ENCODE assay signal across 9 mouse cellular contexts in the genomic region with DNA sequence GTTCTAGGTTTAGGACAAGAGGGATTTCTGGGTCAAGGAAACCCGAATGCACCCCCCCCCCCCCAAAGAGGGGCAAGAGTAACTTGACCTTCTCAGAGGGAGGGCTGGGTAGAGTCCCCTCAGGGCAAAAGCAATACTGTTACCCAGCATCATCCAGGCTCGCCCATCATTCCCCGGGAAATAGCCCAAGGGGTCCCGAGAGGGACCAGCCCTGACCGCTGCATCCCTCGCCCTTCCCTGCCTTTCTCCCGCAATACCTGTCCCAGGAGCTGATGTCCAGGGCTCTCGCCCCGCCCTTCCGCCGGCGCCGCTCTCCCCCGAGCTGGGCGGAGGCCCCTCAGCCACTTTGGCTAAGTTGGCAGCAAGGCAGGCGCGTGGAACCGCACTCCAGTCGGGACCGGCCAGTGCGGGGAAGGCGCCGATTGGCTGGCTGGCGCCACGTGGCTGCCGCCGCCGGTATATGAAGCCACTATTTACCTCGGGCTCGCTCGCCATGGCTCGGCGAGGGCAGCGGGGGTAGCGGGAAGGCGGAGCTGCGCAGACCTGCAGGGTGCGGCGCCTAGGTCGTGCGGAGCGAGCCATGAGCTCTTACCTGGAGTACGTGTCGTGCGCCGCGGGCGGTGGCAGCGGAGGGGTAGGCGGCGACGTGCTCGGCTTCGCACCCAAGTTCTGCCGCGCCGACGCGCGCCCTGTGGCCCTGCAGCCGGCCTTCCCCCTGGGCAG. TPM values are rescaled to one million over a fixed set of nuclear protein-coding genes. Genes with fewer than 3 reads are reported as not detected.
DNase-seq lines count a peak whose midpoint lies in the region; ATAC-seq and TF ChIP-seq lines count a peak whose summit lies in the region.
"Had no signal": no experiment of that assay in that cellular context is flagged by ENCODE, and none has a peak within 500 bp of the region (broad histone marks: within the 10 kb centered on the region; RNA-seq: fewer than 3 reads in every experiment).

TSS of gene Hoxd1 (plus strand) at position 459 of the 723 bp plus-strand sequence.

- H3K27me3 ChIP-seq in heart, embryonic 12.5 days (replicated peaks), result peaks cover 82% of the 10 kb centered on the region
- H3K27me3 ChIP-seq in kidney, embryonic 16.5 days (ENCODE audit: insufficient read depth, low read length), result peaks cover 42% of the 10 kb centered on the region
- H3K27me3 ChIP-seq in midbrain, embryonic 15.5 days (replicated peaks), result peaks cover 86% of the 10 kb centered on the region

- H3K4me2 ChIP-seq in heart, embryonic 12.5 days, result peak within 1 kb of the TSS; percentile 83
- peak within 1 kb of the TSS; percentile 98 for H3K4me2 ChIP-seq in kidney, embryonic 16.5 days (replicated peaks; ENCODE audit: low read depth, low read length)
- H3K4me2 ChIP-seq in midbrain, embryonic 15.5 days, result peak within 1 kb of the TSS; percentile 88

- no peaks in the 10 kb centered on the region for H3K9me3 ChIP-seq in heart, embryonic 12.5 days (replicated peaks)
- no peaks in the 10 kb centered on the region for H3K9me3 ChIP-seq in kidney, embryonic 16.5 days (ENCODE audit: low read length)
- H3K9me3 ChIP-seq in midbrain, embryonic 15.5 days, result no peaks in the 10 kb centered on the region

- H3K9ac ChIP-seq in heart, embryonic 12.5 days, result peak within 1 kb of the TSS; percentile 29; the same call in 1 of the 2 replicates
- peak within 1 kb of the TSS; percentile 66 for H3K9ac ChIP-seq in kidney, embryonic 16.5 days (replicated peaks; ENCODE audit: low read length)
- no peak within 1 kb of the TSS for H3K9ac ChIP-seq in midbrain, embryonic 15.5 days

- TF ChIP-seq CTCF in left cerebral cortex, adult 2 months (IDR thresholded peaks at IDR 0.05), result no peak

- no peak within 1 kb of the TSS for H3K27ac ChIP-seq in left cerebral cortex, adult 2 months
- H3K27ac ChIP-seq in heart, embryonic 12.5 days (ENCODE audit: poor library complexity, severe bottlenecking), result no peak within 1 kb of the TSS
- H3K27ac ChIP-seq in kidney, embryonic 16.5 days (ENCODE audit: low read length), result no peak within 1 kb of the TSS
- no peak within 1 kb of the TSS for H3K27ac ChIP-seq in midbrain, embryonic 15.5 days

- peaks cover 18% of the 10 kb centered on the region for H3K4me1 ChIP-seq in heart, embryonic 12.5 days (replicated peaks)
- H3K4me1 ChIP-seq in kidney, embryonic 16.5 days (ENCODE audit: insufficient read depth, low read length), result peaks cover 18% of the 10 kb centered on the region
- peaks cover 16% of the 10 kb centered on the region for H3K4me1 ChIP-seq in midbrain, embryonic 15.5 days

- ATAC-seq in heart, embryonic 12.5 days (ENCODE audit: insufficient number of reproducible peaks, low FRiP score), result 0 out of 2 replicates have a peak, but pooled peaks have one; percentile 36
- peak; percentile 90 for ATAC-seq in kidney, embryonic 16.5 days (ENCODE audit: low FRiP score, low TSS enrichment)
- ATAC-seq in midbrain, embryonic 15.5 days (replicated peaks), result peak; percentile 81

- under 1% methylated on average over 61 of the region's 61 CpGs for WGBS in heart, embryonic 12.5 days
- WGBS in kidney, embryonic 16.5 days, result under 1% methylated on average over 59 of the region's 61 CpGs
- under 1% methylated on average over 61 of the region's 61 CpGs for WGBS in midbrain, embryonic 15.5 days

- DNase-seq in left cerebral cortex, adult 2 months (ENCODE audit: extremely low spot score in 1 of 2, low spot score in 2 of 2), result peak in 1 of 2 experiments; percentile 30
- DNase-seq in left cerebral cortex, adult 8-10 months (ENCODE audit: low spot score in 2 of 2), result no peak
- DNase-seq in adrenal gland, postnatal 25 days, result peak; percentile 59
- DNase-seq in spleen, adult 18-20 months, result no peak
- DNase-seq in spleen, postnatal 36 days (ENCODE audit: low spot score in 2 of 2), result no peak

- intact Hi-C loops in left cerebral cortex, adult 2 months (cut with DNase I), result no loop called here

- no peaks in the 10 kb centered on the region for H3K36me3 ChIP-seq in heart, embryonic 12.5 days
- no peaks in the 10 kb centered on the region for H3K36me3 ChIP-seq in kidney, embryonic 16.5 days (ENCODE audit: insufficient read depth, low read length)
- H3K36me3 ChIP-seq in midbrain, embryonic 15.5 days (replicated peaks), result no peaks in the 10 kb centered on the region

- H3K4me3 ChIP-seq in left cerebral cortex, adult 2 months, result peak within 1 kb of the TSS; percentile 46
- H3K4me3 ChIP-seq in heart, embryonic 12.5 days, result peak within 1 kb of the TSS; percentile 50
- peak within 1 kb of the TSS; percentile 63 for H3K4me3 ChIP-seq in kidney, embryonic 16.5 days (ENCODE audit: low read length)
- H3K4me3 ChIP-seq in midbrain, embryonic 15.5 days, result peak within 1 kb of the TSS; percentile 46

RNA-seq across cellular contexts. Expression of gene Hoxd1, which starts in this region (rescaled TPM):
- total RNA-seq in left cerebral cortex, adult 2 months (2021), result not detected
- under 1 TPM in 2 of 4 experiments, not detected in 2; 0.18 to 0.19 TPM for total RNA-seq in left cerebral cortex, adult 8-10 months (2022)
- total RNA-seq in adrenal gland, postnatal 25 days (2021), result not detected in 2 replicates
- not detected in 2 replicates for polyA plus RNA-seq in heart, embryonic 12.5 days (2016; fragmentation: Nextera tagmentation; extraction: Ambion mirVana)
- 0.99 and 1.00 TPM in 2 replicates for polyA plus RNA-seq in kidney, embryonic 16.5 days (2015; fragmentation: Nextera tagmentation; extraction: Ambion mirVana)
- not detected in 2 replicates for polyA plus RNA-seq in midbrain, embryonic 15.5 days (2015; fragmentation: Nextera tagmentation; extraction: Ambion mirVana)
- total RNA-seq: hematopoietic stem cell, adult 5-6 weeks had no signal

Comparison
In these comparisons a context has a peak if more than half of its experiments do, and no peak if none do; other contexts are left out.
1. Peak in DNase-seq in adrenal gland, postnatal 25 days; RNA of the gene not detected or under 1 TPM.
2. Peak in ATAC-seq, H3K4me3 ChIP-seq, H3K9ac ChIP-seq and H3K4me2 ChIP-seq in heart, embryonic 12.5 days; RNA of the gene not detected or under 1 TPM.
3. Peak in ATAC-seq, H3K4me3 ChIP-seq, H3K9ac ChIP-seq and H3K4me2 ChIP-seq in kidney, embryonic 16.5 days; RNA of the gene not detected or under 1 TPM.
4. Peak in ATAC-seq, H3K4me3 ChIP-seq and H3K4me2 ChIP-seq in midbrain, embryonic 15.5 days; RNA of the gene not detected or under 1 TPM.
5. ATAC-seq: peak in every context shown above with its lines; median percentile 90 in kidney, embryonic 16.5 days; 81 in midbrain, embryonic 15.5 days; 36 in heart, embryonic 12.5 days.